Mouse (Mus musculus) ES-E14 (cell line): ENCODE measurements at regions not wholly inside any gene's neighbourhood (a gene's known extent, or its start where the extent isn't known, plus 50 kb on each side); places are given as distances from the start of the nearest gene placed in this dataset.

ENCODE experiments used
- CHD2 ChIP-seq: IDR thresholded peaks from 2 replicates; pipeline ENCODE4 v1.6.1; 2014; ENCODE audit warnings: mild to moderate bottlenecking, low read depth, low read length, inconsistent platforms
- HCFC1 ChIP-seq: IDR thresholded peaks from 2 replicates; pipeline ENCODE4 v1.6.1; 2012; ENCODE audit warnings: low read length, inconsistent platforms, borderline replicate concordance; ENCODE audit not compliant: insufficient read depth
- MAFK ChIP-seq: IDR thresholded peaks from 2 replicates; pipeline ENCODE4 v1.6.1; 2014; ENCODE audit warnings: mild to moderate bottlenecking, low read depth, low read length, inconsistent platforms; ENCODE audit not compliant: insufficient read depth
- ZC3H11A ChIP-seq: IDR thresholded peaks from 2 replicates; pipeline ENCODE4 v1.6.1; 2012; ENCODE audit warnings: low read depth, mild to moderate bottlenecking, inconsistent platforms, low read length, borderline replicate concordance

GRCm38 (mm10) chr17:67509921-67510320, 122.6 kb downstream of the Lrrc30 start:
- TF ChIP-seq MAFK (no peak), ZC3H11A (no peak), CHD2 (no peak), HCFC1 (no peak)
